Mouse (Mus musculus) small intestine, adult 2 months (tissue): Measurements from ENCODE around the gene Zfhx3.

Experiments used
- CTCF ChIP-seq: fragments of 200-500 bp; IDR thresholded peaks from 2 replicates; pipeline ENCODE4 v1.5.1; 2012; ENCODE audit warnings: low read depth, mild to moderate bottlenecking, control low read depth, inconsistent platforms, low read length, moderate library complexity, mixed read lengths; ENCODE audit not compliant: insufficient replicate concordance, insufficient read length; ENCODE audit errors: extremely low read depth
- POLR2A ChIP-seq: fragments of 200-500 bp; IDR thresholded peaks from 2 replicates; pipeline ENCODE4 v1.6.1; 2012; ENCODE audit warnings: low read depth, mild to moderate bottlenecking, control low read depth, inconsistent platforms, low read length, moderate library complexity

- no peak for TF ChIP-seq CTCF
- no peak for TF ChIP-seq POLR2A
These were observed 980.7 kb downstream of the Zfhx3 start for GRCm38 (mm10) chr8:108923161-108923560.
